Mouse (Mus musculus) CD8-positive naive resting alpha-beta T cell, adult 2 months (primary cell): ENCODE measurements around the gene Slc16a14.

ENCODE experiments used
- DNase-seq, 2 experiments: peaks; one replicate each; pipeline ENCODE4 v3.0.0; 2022; ENCODE audit warnings: low read depth in 2 of 2, low spot score in 2 of 2

Gene Slc16a14

DNA sequence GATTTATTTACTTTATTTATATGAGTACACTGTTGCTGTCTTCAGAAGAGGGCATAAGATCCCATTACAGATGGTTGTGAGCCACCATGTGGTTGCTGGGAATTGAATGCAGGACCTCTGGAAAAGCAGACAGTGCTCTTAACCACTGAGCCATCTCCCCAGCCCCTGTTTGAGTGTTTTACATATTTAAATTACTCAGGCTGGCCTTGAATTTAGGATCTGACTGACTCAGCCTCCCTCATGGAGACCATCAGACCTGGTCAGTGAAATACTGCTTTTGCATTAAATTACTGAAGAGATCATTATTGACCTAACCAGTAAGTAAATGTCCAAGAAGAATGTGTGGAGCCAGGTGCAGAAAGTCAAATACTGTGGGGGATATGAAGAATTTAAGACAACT is 66.6 kb downstream of the Slc16a14 start:
- no peak for DNase-seq

DNA sequence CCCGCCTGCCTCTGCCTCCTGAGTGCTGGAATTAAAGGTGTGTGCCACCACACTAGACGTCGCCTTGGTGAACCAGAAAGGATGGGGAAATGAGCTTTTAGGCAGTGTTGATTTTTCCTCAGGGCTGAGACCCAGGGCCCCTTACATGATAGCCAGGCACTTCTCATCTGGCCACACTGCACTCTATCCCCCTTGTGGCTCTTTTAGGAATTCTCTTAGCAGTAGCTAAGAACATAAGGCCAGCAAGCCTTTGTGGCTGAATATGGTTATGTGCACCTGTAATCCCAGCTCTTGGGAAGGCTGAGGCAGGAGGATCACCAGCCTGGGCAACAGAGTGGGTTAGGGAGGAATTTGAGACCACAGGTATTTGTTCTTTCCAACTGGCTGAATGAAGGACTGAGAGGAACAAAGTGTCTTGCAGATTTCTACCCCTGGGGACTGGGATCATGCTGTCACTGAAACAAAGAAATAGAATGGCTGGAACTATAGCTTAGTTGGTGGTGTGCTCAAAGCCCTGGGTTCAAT is 68.2 kb downstream of the Slc16a14 start:
- no peak for DNase-seq

DNA sequence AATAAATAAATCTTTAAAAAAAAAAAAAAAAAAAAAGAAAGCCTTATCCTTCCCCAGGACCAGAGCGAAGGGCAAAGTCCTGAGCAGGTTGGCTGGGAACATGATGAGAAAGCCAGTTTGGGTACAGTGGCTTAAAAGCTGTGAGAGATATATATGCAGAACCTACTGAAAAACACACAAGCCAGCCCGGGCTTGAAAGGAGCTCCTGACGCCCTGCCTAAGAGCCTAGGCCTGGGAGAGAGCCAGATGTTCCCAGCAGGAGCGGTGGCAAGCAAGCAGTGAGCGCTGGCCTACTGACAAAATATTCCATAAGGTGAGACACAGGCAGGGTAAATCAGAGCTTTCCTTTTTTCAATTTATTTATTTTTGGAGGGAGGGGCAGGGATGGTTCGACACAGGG is 68.7 kb downstream of the Slc16a14 start:
- DNase-seq, result no peak

DNA sequence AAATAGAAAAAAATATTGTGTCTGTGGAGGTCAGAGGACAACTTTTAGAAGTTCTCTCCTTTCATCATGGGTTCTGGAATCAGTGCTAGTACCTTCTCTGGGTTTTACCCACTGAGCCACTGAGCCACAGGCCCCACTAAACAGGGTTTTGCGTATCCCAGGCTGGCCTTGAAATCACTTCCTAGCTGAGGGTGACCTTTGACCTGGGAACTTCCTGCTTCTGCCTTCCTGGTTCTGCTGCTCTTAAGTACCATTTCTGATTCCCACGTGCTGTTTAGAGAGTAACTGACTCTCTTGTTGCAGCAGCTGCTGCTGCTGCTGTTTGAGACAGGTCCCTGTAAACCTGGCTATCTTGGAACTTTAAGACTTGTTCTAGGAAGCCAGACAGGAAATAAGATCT is 70.3 kb downstream of the Slc16a14 start:
- no peak for DNase-seq

DNA sequence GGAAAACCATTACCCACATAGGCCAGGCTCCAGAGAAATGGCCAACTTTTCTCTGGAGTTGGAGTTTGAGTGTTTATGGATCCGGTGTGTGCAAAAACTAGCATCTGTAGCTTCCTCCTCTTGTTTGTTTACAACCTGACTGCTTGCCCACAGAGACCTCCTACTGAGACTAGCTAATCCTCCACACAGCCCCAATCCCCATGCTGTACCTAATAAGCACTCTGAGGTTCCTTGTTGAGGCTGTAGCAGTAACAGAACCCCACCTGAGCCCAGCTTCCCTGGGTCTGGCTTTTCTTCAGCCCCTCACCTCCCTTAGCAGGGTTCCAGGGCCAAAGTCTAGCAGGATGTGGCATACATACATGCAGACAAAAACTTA is 73.7 kb downstream of the Slc16a14 start:
- no peak for DNase-seq

DNA sequence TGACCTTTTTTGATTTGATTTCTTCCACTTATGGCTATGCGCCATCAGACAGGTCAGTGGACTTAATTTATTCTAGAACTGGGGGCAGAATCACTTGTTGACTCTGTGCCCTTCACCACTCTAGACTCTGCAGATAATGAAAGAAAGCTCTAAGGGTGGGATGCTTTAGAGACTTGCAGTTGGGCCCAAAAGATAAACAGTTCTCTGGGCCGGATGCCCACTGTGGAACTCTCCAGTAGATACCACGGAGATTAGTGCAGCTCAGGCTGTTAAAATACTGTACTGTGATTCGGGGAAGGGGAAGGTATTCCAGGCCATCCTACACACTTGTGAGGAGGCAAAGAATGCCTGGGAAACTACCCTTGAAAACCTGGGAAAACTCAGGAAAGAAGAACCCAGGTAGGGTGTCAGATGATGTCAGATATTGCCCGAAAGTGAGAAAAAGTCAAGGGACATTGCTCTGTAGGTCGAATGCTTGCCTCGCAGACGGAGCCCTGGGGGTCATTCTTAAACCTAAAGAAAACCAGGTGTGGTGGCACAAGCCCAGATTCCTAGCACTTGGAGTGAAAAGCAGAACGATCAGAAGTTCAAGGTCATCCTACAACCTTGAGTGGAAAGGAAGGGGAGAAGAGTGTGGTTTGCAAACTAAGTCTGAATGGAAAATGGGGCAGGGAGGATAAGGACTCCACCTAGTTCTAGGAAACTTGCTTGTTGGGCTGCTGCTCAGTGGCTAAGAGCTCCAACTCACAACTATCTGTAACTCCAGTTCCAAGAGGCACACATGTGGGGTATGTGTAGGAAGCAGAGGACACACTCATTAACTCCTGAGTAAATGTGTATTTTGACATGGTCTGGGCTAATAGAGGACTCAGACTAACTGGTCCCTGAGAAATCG is 74.3 kb downstream of the Slc16a14 start:
- no peak for DNase-seq

DNA sequence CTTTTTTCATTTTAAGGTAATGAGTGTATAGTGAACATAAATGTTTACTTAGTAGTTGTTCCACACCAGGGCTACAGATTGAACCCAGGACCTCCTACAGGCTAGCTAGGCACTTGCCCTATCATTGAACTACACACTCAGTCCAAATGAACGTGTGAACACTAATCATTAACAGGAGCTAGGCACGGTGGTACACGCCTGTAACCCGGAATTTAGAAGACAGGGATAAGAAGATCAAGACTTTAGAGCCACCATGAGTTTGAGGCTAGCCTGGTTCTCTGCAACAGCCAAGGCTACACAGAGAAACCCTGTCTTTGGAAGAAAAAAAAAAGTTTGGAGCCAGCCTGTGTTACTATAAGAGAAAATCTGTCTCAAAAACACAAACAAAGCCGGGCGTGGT is 75.3 kb downstream of the Slc16a14 start:
- DNase-seq, result no peak
